Comparison of ENCODE assay signal across 33 mouse cellular contexts in the genomic region with DNA sequence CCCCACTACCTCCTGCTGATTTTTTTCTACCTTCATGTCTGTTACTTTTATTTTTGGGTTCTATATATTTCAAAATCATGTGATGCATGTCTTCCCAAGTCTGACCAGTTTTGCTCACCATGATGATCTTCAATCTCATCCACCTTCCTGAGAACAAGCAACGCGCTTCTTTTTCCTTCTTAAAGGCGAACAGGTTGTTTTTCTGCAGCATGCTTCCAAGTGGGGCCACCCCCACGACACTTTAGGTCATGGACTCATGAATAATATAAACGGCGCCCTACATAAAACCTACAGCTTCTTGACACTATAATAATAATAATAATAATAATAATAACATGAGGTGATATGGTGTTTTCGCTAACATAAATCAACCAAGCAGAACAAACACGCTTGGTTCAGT. TPM values are rescaled to one million over a fixed set of nuclear protein-coding genes. Genes with fewer than 3 reads are reported as not detected.
"Had no signal": no experiment of that assay in that cellular context is flagged by ENCODE, and none has a peak within 500 bp of the region (broad histone marks: within the 10 kb centered on the region; RNA-seq: fewer than 3 reads in every experiment).

No protein-coding gene starts in this region.

- H3K9ac ChIP-seq: limb, embryonic 12.5 days; limb, embryonic 13.5 days; limb, embryonic 15.5 days; liver, embryonic 12.5 days; liver, embryonic 13.5 days; liver, embryonic 14.5 days; liver, embryonic 15.5 days; liver, postnatal 0 days; lung, embryonic 14.5 days; lung, embryonic 15.5 days; midbrain, embryonic 12.5 days; midbrain, embryonic 13.5 days; midbrain, embryonic 15.5 days; neural tube, embryonic 12.5 days had no signal

- H3K9me3 ChIP-seq: limb, embryonic 10.5 days; limb, embryonic 12.5 days; limb, embryonic 13.5 days; limb, embryonic 15.5 days; liver, embryonic 12.5 days; liver, embryonic 13.5 days; liver, embryonic 15.5 days; lung, embryonic 15.5 days; midbrain, embryonic 13.5 days; midbrain, embryonic 15.5 days; neural tube, embryonic 12.5 days had no signal

- H3K27me3 ChIP-seq: limb, embryonic 12.5 days; limb, embryonic 13.5 days; limb, embryonic 15.5 days; liver, embryonic 12.5 days; liver, embryonic 13.5 days; liver, embryonic 15.5 days; lung, embryonic 15.5 days; midbrain, embryonic 12.5 days; midbrain, embryonic 13.5 days; midbrain, embryonic 15.5 days; neural tube, embryonic 12.5 days had no signal

- H3K4me2 ChIP-seq: limb, embryonic 12.5 days; limb, embryonic 13.5 days; limb, embryonic 15.5 days; liver, embryonic 11.5 days; liver, embryonic 12.5 days; liver, embryonic 13.5 days; liver, embryonic 15.5 days; lung, embryonic 14.5 days; lung, embryonic 15.5 days; midbrain, embryonic 12.5 days; midbrain, embryonic 13.5 days; midbrain, embryonic 15.5 days; neural tube, embryonic 12.5 days had no signal

- H3K4me1 ChIP-seq: liver, embryonic 12.5 days; liver, embryonic 13.5 days; liver, embryonic 15.5 days had no signal

- DNase-seq: left cerebral cortex, postnatal 4 days; liver; liver, embryonic 13.5 days; liver, postnatal 0 days; lung, adult 18-20 months; lung, adult 2 months; lung, embryonic 14.5 days; lung, postnatal 10 days; lung, postnatal 14 days; lung, postnatal 36 days; lung, postnatal 4 days; midbrain, embryonic 14.5 days had no signal

- H3K36me3 ChIP-seq: limb, embryonic 10.5 days; limb, embryonic 12.5 days; limb, embryonic 13.5 days; limb, embryonic 15.5 days; liver, embryonic 12.5 days; liver, embryonic 13.5 days; liver, embryonic 15.5 days; lung, embryonic 15.5 days; midbrain, embryonic 12.5 days; midbrain, embryonic 13.5 days; midbrain, embryonic 15.5 days; neural tube, embryonic 12.5 days had no signal

- H3K27ac ChIP-seq: limb, embryonic 10.5 days; limb, embryonic 12.5 days; limb, embryonic 13.5 days; limb, embryonic 15.5 days; liver, embryonic 12.5 days; liver, embryonic 13.5 days; liver, embryonic 14.5 days; liver, embryonic 15.5 days; lung, embryonic 15.5 days; macrophage; midbrain, embryonic 12.5 days; midbrain, embryonic 13.5 days; midbrain, embryonic 15.5 days; neural tube, embryonic 12.5 days had no signal

- H3K4me3 ChIP-seq: limb, embryonic 10.5 days; limb, embryonic 12.5 days; limb, embryonic 13.5 days; limb, embryonic 15.5 days; liver, embryonic 12.5 days; liver, embryonic 13.5 days; liver, embryonic 15.5 days; lung, embryonic 15.5 days; midbrain, embryonic 12.5 days; midbrain, embryonic 13.5 days; midbrain, embryonic 15.5 days; myocyte; neural tube, embryonic 12.5 days had no signal

- ATAC-seq: liver, embryonic 12.5 days; liver, postnatal 0 days; lung, postnatal 0 days; midbrain, embryonic 13.5 days; midbrain, embryonic 15.5 days; midbrain, embryonic 16.5 days had no signal

RNA-seq across cellular contexts. Expression of gene Ccdc3, which starts 23.2 kb away (rescaled TPM):
- total RNA-seq: megakaryocyte progenitor cell, adult 5-6 weeks; megakaryocyte, adult 5-6 weeks; megakaryocyte-erythroid progenitor cell, adult 5-6 weeks; monocyte, adult 5-6 weeks had no signal
- polyA plus RNA-seq: macrophage had no signal
